Mouse (Mus musculus) C2C12 (cell line): ENCODE results near the gene Nat10. TPM values are rescaled to one million over a fixed set of nuclear protein-coding genes. Genes with fewer than 3 reads are reported as not detected.

Source experiments
- H3K27me3 ChIP-seq: one replicate; pipeline ENCODE4 v1.6.1; 2011; ENCODE audit not compliant: control insufficient read depth, insufficient read depth, insufficient read length
- H3K36me3 ChIP-seq: one replicate; pipeline ENCODE4 v1.6.1; 2011; ENCODE audit not compliant: control insufficient read depth, insufficient read depth
- H3K4me3 ChIP-seq: one replicate; pipeline ENCODE4 v1.5.1; 2011; ENCODE audit warnings: mild to moderate bottlenecking, control low read depth; ENCODE audit not compliant: poor library complexity, insufficient read depth, severe bottlenecking
- H3K79me2 ChIP-seq: one replicate; pipeline ENCODE4 v1.6.1; 2011; ENCODE audit not compliant: control insufficient read depth, insufficient read depth
- H3K79me3 ChIP-seq: one replicate; pipeline ENCODE4 v1.6.1; 2011; ENCODE audit warnings: low read depth, control low read depth
- H3ac ChIP-seq: one replicate; pipeline ENCODE3; 2011; ENCODE audit warnings: low read depth; ENCODE audit not compliant: control insufficient read depth, insufficient read length
- CEBPB ChIP-seq: IDR thresholded peaks from one replicate; pipeline ENCODE4 v1.6.1; 2011; ENCODE audit warnings: low read depth, mild to moderate bottlenecking, control low read depth, moderate library complexity
- CTCF ChIP-seq: IDR thresholded peaks from one replicate; pipeline ENCODE4 v1.5.1; 2011; ENCODE audit not compliant: control insufficient read depth, insufficient read depth, insufficient read length
- FOSL1 ChIP-seq: IDR thresholded peaks from one replicate; pipeline ENCODE4 v1.8.0; 2011; ENCODE audit warnings: mild to moderate bottlenecking, low read length; ENCODE audit not compliant: poor library complexity, insufficient read depth, severe bottlenecking
- MAX ChIP-seq: IDR thresholded peaks from one replicate; pipeline ENCODE4 v1.6.1; 2011; ENCODE audit warnings: mild to moderate bottlenecking, control low read depth
- MYOD1 ChIP-seq: IDR thresholded peaks from one replicate; pipeline ENCODE4 v1.6.1; 2011; ENCODE audit warnings: low read depth; ENCODE audit not compliant: control insufficient read depth, insufficient read length
- MYOG ChIP-seq: IDR thresholded peaks from one replicate; pipeline ENCODE4 v1.6.1; 2011; ENCODE audit not compliant: control insufficient read depth, insufficient read length; ENCODE audit errors: extremely low read depth
- USF1 ChIP-seq: IDR thresholded peaks from one replicate; pipeline ENCODE4 v1.6.1; 2011; ENCODE audit warnings: low read depth, mild to moderate bottlenecking, control low read depth, moderate library complexity
- polyA plus RNA-seq: library from polyadenylated mRNA; unstranded; fragments of >200 nt; fragmentation: generic; extraction: Trizol; gene quantifications from one replicate; pipeline ENCODE4 v1.2.1, GENCODE M21; 2012; ENCODE audit warnings: missing spikeins

Nat10 gene
- polyA plus RNA-seq, 1 experiment = 28.0 TPM

GRCm38 (mm10) chr2:103706226-103706625, 54.8 kb downstream of the Nat10 start:
- H3ac ChIP-seq = no peak overlapping the region
- H3K4me3 ChIP-seq = no peak overlapping the region
- H3K27me3 ChIP-seq = no peaks in the 10 kb centered on the region
- TF ChIP-seq CEBPB = no peak
- no peak for TF ChIP-seq USF1
- no peak for TF ChIP-seq FOSL1
- no peak for TF ChIP-seq MYOG
- peak; percentile 39 for TF ChIP-seq MAX
- peak; percentile 1 for TF ChIP-seq CTCF
- TF ChIP-seq MYOD1 = peak; percentile 45
- H3K79me2 ChIP-seq = no peaks in the 10 kb centered on the region
- H3K79me3 ChIP-seq = no peaks in the 10 kb centered on the region
- peaks cover 6% of the 10 kb centered on the region for H3K36me3 ChIP-seq

- Histone ChIP-seq H3K36me3 (peaks cover 6% of the 10 kb centered on the region), H3ac (no peak overlapping the region), H3K79me2 (no peaks in the 10 kb centered on the region), H3K27me3 (no peaks in the 10 kb centered on the region), H3K4me3 (no peak overlapping the region), H3K79me3 (no peaks in the 10 kb centered on the region)
- TF ChIP-seq MAX (no peak), FOSL1 (no peak), CEBPB (no peak), USF1 (no peak), MYOG (no peak), MYOD1 (no peak), CTCF (no peak)
These were observed 55.2 kb downstream of the Nat10 start for GRCm38 (mm10) chr2:103705826-103706225.

- H3K36me3 ChIP-seq = peaks cover 6% of the 10 kb centered on the region
- H3K4me3 ChIP-seq = no peak overlapping the region
These were observed 57.2 kb downstream of the Nat10 start for GRCm38 (mm10) chr2:103703865-103704264.

GRCm38 (mm10) chr2:103703336-103703735, 57.7 kb downstream of the Nat10 start:
- Histone ChIP-seq H3K36me3 (peaks cover 3% of the 10 kb centered on the region), H3K4me3 (no peak overlapping the region), H3K79me2 (no peaks in the 10 kb centered on the region), H3ac (no peak overlapping the region), H3K79me3 (no peaks in the 10 kb centered on the region), H3K27me3 (no peaks in the 10 kb centered on the region)
- no peak for TF ChIP-seq MYOG
- TF ChIP-seq CTCF = no peak
- no peak for TF ChIP-seq MYOD1
- no peak for TF ChIP-seq MAX
- no peak for TF ChIP-seq CEBPB
- TF ChIP-seq FOSL1 = no peak
- TF ChIP-seq USF1 = no peak

More at GRCm38 (mm10) chr2:103703865-103704264, 57.2 kb downstream of the Nat10 start:
- TF ChIP-seq MYOD1 (no peak), CEBPB (no peak), MAX (no peak), USF1 (no peak), MYOG (no peak), CTCF (no peak), FOSL1 (no peak)
- Histone ChIP-seq H3K79me2 (no peaks in the 10 kb centered on the region), H3K79me3 (no peaks in the 10 kb centered on the region), H3ac (no peak overlapping the region), H3K27me3 (no peaks in the 10 kb centered on the region)

GRCm38 (mm10) chr2:103700514-103700913, 60.6 kb downstream of the Nat10 start:
- Histone ChIP-seq H3K79me3 (no peaks in the 10 kb centered on the region), H3ac (no peak overlapping the region), H3K36me3 (no peaks in the 10 kb centered on the region), H3K79me2 (no peaks in the 10 kb centered on the region), H3K27me3 (no peaks in the 10 kb centered on the region), H3K4me3 (no peak overlapping the region)
- TF ChIP-seq USF1 (no peak), CTCF (peak; percentile 6)

GRCm38 (mm10) chr2:103696177-103696576, 64.9 kb downstream of the Nat10 start:
- Histone ChIP-seq H3K27me3 (no peaks in the 10 kb centered on the region), H3K4me3 (no peak overlapping the region), H3K79me3 (no peaks in the 10 kb centered on the region), H3ac (no peak overlapping the region), H3K79me2 (no peaks in the 10 kb centered on the region), H3K36me3 (no peaks in the 10 kb centered on the region)
- TF ChIP-seq MYOG = no peak
- TF ChIP-seq USF1 = no peak
- TF ChIP-seq CEBPB = no peak
- no peak for TF ChIP-seq CTCF
- no peak for TF ChIP-seq FOSL1
- TF ChIP-seq MAX = no peak
- TF ChIP-seq MYOD1 = no peak
